Mouse (Mus musculus): ENCODE results near the gene Vmn2r52.
"Not testable (repeated sequence)": the region's sequence is repeated elsewhere in the genome, so short reads cannot be mapped to it uniquely, and the experiment has no call there.

The Vmn2r52 gene

DNA sequence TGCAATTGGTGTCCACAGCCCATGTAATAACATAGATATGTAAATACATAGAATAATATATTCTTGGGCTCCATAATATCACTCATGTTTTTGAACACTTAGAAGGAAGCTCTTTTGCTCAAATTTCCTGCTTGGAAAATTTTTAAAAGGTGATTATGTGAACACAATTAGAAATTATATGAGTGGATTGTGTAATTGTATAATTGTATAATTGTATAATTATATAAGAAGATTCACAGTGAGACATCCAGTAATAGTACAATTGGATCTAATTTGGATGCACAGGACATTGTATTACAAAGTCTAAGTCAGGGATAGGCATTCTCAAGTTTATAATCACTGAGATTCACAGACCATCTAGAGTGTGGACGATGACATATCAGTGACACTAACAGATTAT, at the start of gene Vmn2r52:
Gene Vmn2r52, minus strand, starts transcription at position 101 of the 400 bp plus-strand sequence.
- DNase-seq = no peak

GRCm38 (mm10) chr7:10105641-10106040, 70.7 kb downstream of the Vmn2r52 start, which contains the start of gene Vmn2r51:
Vmn2r51 (minus strand) TSS chr7:10105741.
- not testable (repeated sequence) for DNase-seq

Measured in lung, adult 18-20 months (tissue).